Comparison of ENCODE assay signal across 9 mouse cellular contexts in genomic region chr2:155277721-155278120, GRCm38 (mm10). TPM values are rescaled to one million over a fixed set of nuclear protein-coding genes. Genes with fewer than 3 reads are reported as not detected.
DNase-seq lines count a peak whose midpoint lies in the region; ATAC-seq and TF ChIP-seq lines count a peak whose summit lies in the region.
"Had no signal": no experiment of that assay in that cellular context is flagged by ENCODE, and none has a peak within 500 bp of the region (broad histone marks: within the 10 kb centered on the region; RNA-seq: fewer than 3 reads in every experiment).

No protein-coding gene starts in this region.

- TF ChIP-seq CTCF in lung, embryonic 14.5 days (IDR thresholded peaks at IDR 0.05; ENCODE audit: low read depth) = no peak

- 75% methylated on average over 2 of the region's 2 CpGs for WGBS in lung, embryonic 14.5 days
- WGBS in heart, embryonic 15.5 days = 77% methylated on average over 2 of the region's 2 CpGs

- H3K27ac ChIP-seq in lung, embryonic 14.5 days (ENCODE audit: low read depth) = no peak overlapping the region
- peak overlapping the region; percentile 12; the same call in 1 of the 2 replicates for H3K27ac ChIP-seq in heart, embryonic 15.5 days

- no peak overlapping the region for H3K9ac ChIP-seq in lung, embryonic 14.5 days
- peak overlapping the region; percentile 98; the same call in 1 of the 2 replicates for H3K9ac ChIP-seq in heart, embryonic 15.5 days

- H3K27me3 ChIP-seq in lung, embryonic 14.5 days (ENCODE audit: insufficient read depth, low read length) = no peaks in the 10 kb centered on the region
- no peaks in the 10 kb centered on the region for H3K27me3 ChIP-seq in heart, embryonic 15.5 days

- ATAC-seq in lung, embryonic 14.5 days (ENCODE audit: insufficient read depth) = no peak
- no peak for ATAC-seq in heart, embryonic 15.5 days (replicated peaks; ENCODE audit: insufficient number of reproducible peaks, insufficient read depth, low FRiP score, low read depth)

- peak; percentile 23 for DNase-seq in cerebellum, adult 11 months
- no peak for DNase-seq in cerebellum, adult 8-10 months
- no peak for DNase-seq in lung, embryonic 14.5 days
- DNase-seq in lung, postnatal 36 days = no peak
- peak; percentile 38 for DNase-seq in naive thymus-derived CD4-positive, alpha-beta T cell, adult 2 months (ENCODE audit: low read depth)
- DNase-seq in kidney, adult 9 months = no peak
- no peak for DNase-seq in yolk sac, embryonic 10.5 days (ENCODE audit: low spot score)
- DNase-seq: right cerebral cortex, postnatal 14 days had no signal

- 0 out of 2 replicates have a peak, but pooled peaks cover 11% of the 10 kb centered on the region for H3K36me3 ChIP-seq in lung, embryonic 14.5 days (ENCODE audit: insufficient read depth)
- H3K36me3 ChIP-seq in heart, embryonic 15.5 days = peaks cover 4% of the 10 kb centered on the region; the same call in 1 of the 2 replicates

- peaks cover 4% of the 10 kb centered on the region; the same call in 1 of the 2 replicates for H3K4me1 ChIP-seq in lung, embryonic 14.5 days (ENCODE audit: insufficient read depth)
- peaks cover 23% of the 10 kb centered on the region for H3K4me1 ChIP-seq in heart, embryonic 15.5 days (replicated peaks)

- peak overlapping the region; percentile 89; the same call in 1 of the 2 replicates for H3K4me3 ChIP-seq in lung, embryonic 14.5 days (ENCODE audit: low read depth, low read length)
- peak overlapping the region; percentile 97 for H3K4me3 ChIP-seq in heart, embryonic 15.5 days

- peak overlapping the region; percentile 73 for H3K4me2 ChIP-seq in lung, embryonic 14.5 days
- H3K4me2 ChIP-seq in heart, embryonic 15.5 days = peak overlapping the region; percentile 82

- H3K9me3 ChIP-seq in lung, embryonic 14.5 days (ENCODE audit: low read depth, low read length) = no peaks in the 10 kb centered on the region
- no peaks in the 10 kb centered on the region for H3K9me3 ChIP-seq in heart, embryonic 15.5 days (replicated peaks)

RNA-seq across cellular contexts. Expression of gene Map1lc3a, which starts 1.6 kb away (rescaled TPM):
- polyA plus RNA-seq in lung, embryonic 14.5 days (2014; fragmentation: Nextera tagmentation; extraction: Ambion mirVana) = 149 and 162 TPM in 2 replicates
- 354 and 380 TPM in 2 replicates for polyA plus RNA-seq in heart, embryonic 15.5 days (2015; fragmentation: Nextera tagmentation; extraction: Ambion mirVana)

RNA-seq across cellular contexts. Expression of gene Dynlrb1, which starts 41.4 kb away (rescaled TPM):
- 397 and 400 TPM in 2 replicates for polyA plus RNA-seq in lung, embryonic 14.5 days (2014; fragmentation: Nextera tagmentation; extraction: Ambion mirVana)
- polyA plus RNA-seq in heart, embryonic 15.5 days (2015; fragmentation: Nextera tagmentation; extraction: Ambion mirVana) = 375 and 381 TPM in 2 replicates

Comparison
In these comparisons a context has a peak if more than half of its experiments do, and no peak if none do; other contexts are left out.
1. DNase-seq: peak in cerebellum, adult 11 months (single experiment) and naive thymus-derived CD4-positive, alpha-beta T cell, adult 2 months (single experiment); none in cerebellum, adult 8-10 months (single experiment), lung, embryonic 14.5 days (single experiment), lung, postnatal 36 days (single experiment), kidney, adult 9 months (single experiment) and yolk sac, embryonic 10.5 days (single experiment).